Mouse (Mus musculus): ENCODE measurements at regions not wholly inside any gene's neighbourhood (a gene's known extent, or its start where the extent isn't known, plus 50 kb on each side); places are given as distances from the start of the nearest gene placed in this dataset.

DNA sequence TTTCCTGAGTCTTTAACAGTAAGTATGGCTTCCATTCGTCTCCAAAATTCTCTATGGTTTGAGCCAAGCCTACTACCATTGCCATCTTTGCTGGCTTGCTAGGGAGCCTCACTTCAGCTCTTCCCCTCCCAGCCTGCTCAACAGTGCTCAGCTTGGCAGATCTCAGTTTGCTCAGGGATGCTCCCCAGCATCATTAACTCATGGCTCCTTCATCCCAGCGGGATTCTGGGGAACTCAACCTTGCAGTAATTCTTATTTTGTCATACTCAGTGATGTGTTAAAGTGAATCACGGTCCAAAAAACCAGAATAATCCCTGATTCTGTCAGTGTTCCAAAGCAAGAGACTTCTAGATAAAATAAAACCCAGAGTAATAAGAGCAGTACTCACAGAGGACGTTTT is 346.6 kb upstream of the 5930422O12Rik start:
- intact Hi-C loops (cut with DNase I): no loop called here
- DNase-seq (ENCODE audit: low spot score): no peak

DNA sequence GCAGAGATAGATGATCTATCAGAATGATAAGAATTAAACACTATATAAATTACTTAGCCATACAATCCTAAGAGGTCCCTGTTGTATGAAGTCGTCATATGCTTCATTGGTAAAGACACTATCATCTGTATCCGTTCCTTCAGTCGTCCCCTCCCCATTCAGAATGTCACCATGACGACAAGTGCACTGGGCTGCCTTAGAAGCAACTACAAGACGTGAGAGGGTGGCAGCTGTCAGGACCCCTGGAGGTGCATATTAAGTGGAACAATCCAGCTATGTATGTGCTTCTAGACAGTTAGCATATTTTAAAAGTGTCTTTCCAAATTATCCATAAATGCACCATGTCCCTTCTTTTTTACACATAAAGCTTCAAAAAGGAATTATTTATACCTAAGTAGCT is 343.0 kb upstream of the 5930422O12Rik start:
- intact Hi-C loops (cut with DNase I): no loop called here
- no peak for DNase-seq (ENCODE audit: low spot score)

DNA sequence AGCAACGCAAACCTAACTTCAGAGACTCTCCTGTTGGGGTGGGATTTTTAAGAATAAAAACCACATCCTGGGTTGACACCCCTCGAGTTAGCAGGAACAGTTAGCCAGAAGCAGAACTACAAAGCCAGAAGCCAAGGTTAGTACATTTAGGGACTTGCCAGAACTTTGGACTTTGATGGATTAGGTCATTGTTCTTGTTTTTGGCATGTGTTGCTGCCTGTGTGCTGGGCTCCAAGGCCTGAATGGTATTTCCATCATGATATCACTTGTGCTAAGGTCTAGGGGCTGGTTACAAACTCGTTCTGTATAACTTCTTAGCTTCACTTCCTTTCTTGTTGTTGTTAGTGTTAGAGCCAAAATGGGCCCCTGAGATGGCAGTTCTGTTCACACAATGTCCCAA is 338.8 kb upstream of the 5930422O12Rik start:
- intact Hi-C loops (cut with DNase I): no loop called here
- DNase-seq (ENCODE audit: low spot score): no peak

DNA sequence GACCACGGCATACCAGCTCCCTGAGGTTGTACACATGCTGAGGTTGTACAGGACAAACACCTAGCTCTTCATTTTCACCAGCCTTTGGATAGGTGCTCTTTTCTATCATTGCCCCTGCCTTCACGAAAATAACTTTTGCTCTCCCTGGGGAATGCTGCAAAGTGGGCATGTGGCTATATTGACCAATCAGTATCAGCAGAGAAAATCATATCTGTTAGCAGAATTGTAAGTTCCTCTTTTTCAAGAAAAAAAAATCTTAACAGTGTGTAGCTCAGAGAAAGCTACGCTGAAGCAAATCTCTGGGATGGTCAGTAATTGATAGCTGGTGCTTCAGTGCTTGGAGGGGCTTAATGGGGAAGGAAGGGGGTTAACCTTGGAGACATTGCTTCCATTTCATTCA is 319.6 kb upstream of the 5930422O12Rik start:
- no peak for DNase-seq (ENCODE audit: low spot score)
- intact Hi-C loops (cut with DNase I): no loop called here

GRCm38 (mm10) chr8:33115271-33116236 is 313.0 kb upstream of the 5930422O12Rik start:
- no peak for DNase-seq (ENCODE audit: low spot score)
- intact Hi-C loops (cut with DNase I): no loop called here

GRCm38 (mm10) chr8:33123061-33123587 is 305.4 kb upstream of the 5930422O12Rik start:
- intact Hi-C loops (cut with DNase I): no loop called here
- no peak for DNase-seq (ENCODE audit: low spot score)

- intact Hi-C loops (cut with DNase I): no loop called here
- no peak for DNase-seq (ENCODE audit: low spot score)
Measured at GRCm38 (mm10) chr8:33126981-33127380, 301.5 kb upstream of the 5930422O12Rik start.

DNA sequence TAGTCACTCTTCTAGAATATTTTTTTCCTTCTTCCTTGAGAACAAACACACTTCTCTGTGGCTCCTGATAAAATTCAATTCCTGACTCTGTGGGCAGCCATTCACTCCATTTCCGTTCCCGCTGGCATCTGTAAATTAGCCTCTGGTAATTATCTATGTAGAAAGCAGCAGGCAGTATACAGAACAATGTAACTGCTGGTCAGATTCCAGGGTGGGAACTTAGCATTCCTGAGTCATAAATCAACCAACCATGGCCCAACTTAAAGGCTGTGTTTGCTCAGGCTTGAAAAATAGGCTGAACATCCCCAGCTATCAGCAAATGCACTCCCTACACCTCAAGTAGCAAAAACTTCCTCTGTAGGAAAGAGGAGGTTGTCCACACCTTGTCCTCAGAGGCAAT is 289.6 kb upstream of the 5930422O12Rik start:
- DNase-seq (ENCODE audit: low spot score): no peak
- intact Hi-C loops (cut with DNase I): no loop called here

DNA sequence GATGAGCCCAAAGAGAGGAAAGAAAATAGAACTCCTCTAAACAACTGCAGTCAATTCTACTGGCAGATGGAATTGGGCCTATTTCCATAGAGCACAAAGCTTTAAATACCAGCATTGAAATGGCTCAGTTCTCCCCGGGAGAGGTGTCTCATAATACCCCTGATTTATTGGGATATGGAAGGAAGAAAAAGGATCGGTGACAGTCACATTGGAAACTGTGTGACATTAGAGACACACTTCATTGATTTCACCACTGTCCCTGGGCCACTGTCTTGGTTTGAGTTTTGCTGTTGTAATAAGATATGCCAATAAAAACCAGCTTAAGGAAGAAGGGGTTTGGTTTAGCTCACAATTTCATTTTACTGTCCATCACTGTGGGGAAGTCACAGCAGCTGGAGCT is 288.7 kb upstream of the 5930422O12Rik start:
- intact Hi-C loops (cut with DNase I): no loop called here

GRCm38 (mm10) chr8:33177642-33178041 is 250.9 kb upstream of the 5930422O12Rik start:
- intact Hi-C loops (cut with DNase I): no loop called here
- no peak for DNase-seq (ENCODE audit: low spot score)

More for the DNA sequence above, 288.7 kb upstream of the 5930422O12Rik start:
- no peak for DNase-seq (ENCODE audit: low spot score)

GRCm38 (mm10) chr8:33183029-33183428 is 245.5 kb upstream of the 5930422O12Rik start:
- intact Hi-C loops (cut with DNase I): loop anchor here (10.0 kb wide), 2 partner anchors 1178 to 1668 kb away; no protein-coding TSS in a partner anchor
- DNase-seq (ENCODE audit: low spot score): no peak
